25 mouse cellular contexts compared by ENCODE assay signal in genomic region chr7:58655866-58656265, GRCm38 (mm10). TPM values are rescaled to one million over a fixed set of nuclear protein-coding genes. Genes with fewer than 3 reads are reported as not detected.
DNase-seq lines count a peak whose midpoint lies in the region; ATAC-seq lines count a peak whose summit lies in the region.
"Had no signal": no experiment of that assay in that cellular context is flagged by ENCODE, and none has a peak within 500 bp of the region (broad histone marks: within the 10 kb centered on the region; RNA-seq: fewer than 3 reads in every experiment).

Gene Atp10a (plus strand): TSS chr7:58656166.

- no peak for DNase-seq in thymus, postnatal 0 days (ENCODE audit: low spot score)
- DNase-seq in thymus, postnatal 36 days = no peak
- no peak for DNase-seq in adrenal gland, postnatal 14 days
- no peak for DNase-seq in urinary bladder, adult 18-20 months (ENCODE audit: low spot score in 2 of 2)
- DNase-seq in heart, adult 9 months (ENCODE audit: low spot score in 2 of 2) = no peak
- no peak for DNase-seq in gastrocnemius, postnatal 10 days
- DNase-seq: B cell, adult 2 months; cerebellum, adult 11-12 months; cerebellum, adult 9-11 months; gastrocnemius, adult 2 months; heart, adult 18-20 months; heart, postnatal 10 days; kidney, adult 11 months; kidney, postnatal 14 days; layer of hippocampus, adult 9-11 months; liver; lung, embryonic 14.5 days; lung, postnatal 14 days; right cerebral cortex, postnatal 4 days; thymus, postnatal 25 days had no signal

- no peak for ATAC-seq in common myeloid progenitor, adult 5-6 weeks (replicated peaks; ENCODE audit: low read depth, poor library complexity, severe bottlenecking)
- no peak for ATAC-seq in megakaryocyte, adult 5-6 weeks (ENCODE audit: poor library complexity, severe bottlenecking)
- ATAC-seq: activated CD4-positive, CD25-positive, alpha-beta regulatory T cell, adult 4 months; forebrain, embryonic 16.5 days; inflammation-experienced regulatory T-cells, adult 6 months had no signal

RNA-seq across cellular contexts. Expression of gene Atp10a, which starts in this region (rescaled TPM):
- polyA plus RNA-seq in thymus, postnatal 0 days (2015; fragmentation: Nextera tagmentation; extraction: Ambion mirVana) = 11.7 and 12.6 TPM in 2 replicates
- total RNA-seq in adrenal gland, postnatal 14 days (2021) = 43.4 and 46.8 TPM in 2 replicates
- 17.9 and 22.7 TPM in 2 replicates for total RNA-seq in common myeloid progenitor, adult 5-6 weeks (2017)
- total RNA-seq in megakaryocyte, adult 5-6 weeks (2015) = 12.4 and 13.4 TPM in 2 replicates
- total RNA-seq in megakaryocyte, adult 5-6 weeks (2017) = 18.5 and 19.8 TPM in 2 replicates
- 1 to 10 TPM; 4.8 to 6.1 TPM for total RNA-seq in gastrocnemius, postnatal 10 days (2021)
